Mouse (Mus musculus): ENCODE data around the gene Acod1. TPM values are rescaled to one million over a fixed set of nuclear protein-coding genes. Genes with fewer than 3 reads are reported as not detected.

Acod1 gene
- total and polyA plus RNA-seq, 2 experiments, result 0.07 to 0.09 TPM

DNA sequence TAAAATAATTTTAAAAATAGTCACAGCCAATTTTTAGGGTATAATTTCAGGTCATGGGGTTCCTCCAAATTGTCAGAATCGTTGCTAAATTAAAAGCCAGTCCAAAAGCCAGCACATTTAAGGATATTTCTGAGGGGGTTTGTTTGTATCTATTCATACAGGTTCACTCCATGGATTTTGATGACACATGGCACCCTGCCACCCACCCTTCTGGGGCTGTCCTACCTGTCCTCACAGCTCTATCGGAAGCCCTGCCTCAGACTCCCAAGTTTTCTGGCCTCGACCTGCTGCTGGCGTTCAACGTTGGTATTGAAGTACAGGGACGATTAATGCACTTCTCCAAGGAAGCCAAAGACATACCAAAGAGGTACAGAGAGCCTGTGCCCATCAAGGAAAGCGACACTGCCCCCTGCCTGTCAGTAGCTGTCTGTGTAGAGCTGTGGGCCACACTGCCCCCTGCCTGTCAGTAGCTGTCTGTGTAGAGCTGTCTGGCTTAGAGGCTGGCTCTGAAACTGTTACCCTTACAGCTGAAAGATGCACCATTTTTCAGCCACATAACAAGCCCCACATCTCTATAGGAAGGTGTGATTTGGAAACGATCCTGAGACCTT lies 4.5 kb downstream of the Acod1 start:
- H3K27me3 ChIP-seq (ENCODE audit: control insufficient read depth, insufficient read depth, low read length), result no peaks in the 10 kb centered on the region
- DNase-seq (ENCODE audit: extremely low read depth, low read depth, low spot score), result peak; percentile 48
- 36% methylated on average over 8 of the region's 8 CpGs for WGBS
- H3K36me3 ChIP-seq (ENCODE audit: control insufficient read depth, insufficient read depth, low read length), result no peaks in the 10 kb centered on the region
- H3K9ac ChIP-seq (ENCODE audit: low read depth, low read length), result no peak overlapping the region
- H3K27ac ChIP-seq (replicated peaks; ENCODE audit: insufficient read depth, low read depth, low read length), result no peak overlapping the region
- H3K79me2 ChIP-seq (ENCODE audit: control insufficient read depth, insufficient read depth, low read length), result no peaks in the 10 kb centered on the region
- H3K4me3 ChIP-seq (ENCODE audit: insufficient read depth, low read depth, low read length), result no peak overlapping the region; the same call in 1 of the 2 replicates
- peak; percentile 100 for TF ChIP-seq CTCF (IDR thresholded peaks at IDR 0.05; ENCODE audit: low read depth, low read length)
- no peak for TF ChIP-seq POLR2A (IDR thresholded peaks at IDR 0.05; ENCODE audit: extremely low read depth, insufficient read depth, low read length)
- H3K4me1 ChIP-seq (ENCODE audit: control insufficient read depth, insufficient read depth, low read length), result no peaks in the 10 kb centered on the region

DNA sequence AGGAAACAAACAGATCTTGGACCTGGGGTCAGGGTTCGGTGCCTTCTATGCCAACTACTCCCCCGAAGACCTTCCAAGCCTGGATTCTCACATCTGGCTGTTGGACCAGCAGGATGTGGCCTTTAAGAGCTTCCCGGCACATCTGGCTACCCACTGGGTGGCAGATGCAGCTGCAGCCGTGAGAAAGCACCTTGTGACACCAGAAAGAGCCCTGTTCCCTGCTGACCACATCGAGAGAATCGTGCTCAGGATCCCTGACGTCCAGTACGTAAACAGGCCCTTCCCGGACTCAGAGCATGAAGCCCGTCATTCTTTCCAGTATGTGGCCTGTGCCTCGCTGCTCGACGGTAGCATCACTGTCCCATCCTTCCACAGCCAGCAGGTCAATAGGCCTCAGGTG lies 8.0 kb downstream of the Acod1 start:
- no peaks in the 10 kb centered on the region for H3K36me3 ChIP-seq (ENCODE audit: control insufficient read depth, insufficient read depth, low read length)
- no peaks in the 10 kb centered on the region for H3K27me3 ChIP-seq (ENCODE audit: control insufficient read depth, insufficient read depth, low read length)
- no peak overlapping the region for H3K9ac ChIP-seq (ENCODE audit: low read depth, low read length)
- no peak overlapping the region for H3K27ac ChIP-seq (replicated peaks; ENCODE audit: insufficient read depth, low read depth, low read length)
- WGBS, result 77% methylated on average over 13 of the region's 13 CpGs
- H3K79me2 ChIP-seq (ENCODE audit: control insufficient read depth, insufficient read depth, low read length), result no peaks in the 10 kb centered on the region
- no peaks in the 10 kb centered on the region for H3K4me1 ChIP-seq (ENCODE audit: control insufficient read depth, insufficient read depth, low read length)
- no peak overlapping the region for H3K4me3 ChIP-seq (ENCODE audit: insufficient read depth, low read depth, low read length)
- DNase-seq (ENCODE audit: extremely low read depth, low read depth, low spot score), result no peak
- TF ChIP-seq POLR2A (IDR thresholded peaks at IDR 0.05; ENCODE audit: extremely low read depth, insufficient read depth, low read length) (no peak), CTCF (IDR thresholded peaks at IDR 0.05; ENCODE audit: low read depth, low read length) (no peak)

DNA sequence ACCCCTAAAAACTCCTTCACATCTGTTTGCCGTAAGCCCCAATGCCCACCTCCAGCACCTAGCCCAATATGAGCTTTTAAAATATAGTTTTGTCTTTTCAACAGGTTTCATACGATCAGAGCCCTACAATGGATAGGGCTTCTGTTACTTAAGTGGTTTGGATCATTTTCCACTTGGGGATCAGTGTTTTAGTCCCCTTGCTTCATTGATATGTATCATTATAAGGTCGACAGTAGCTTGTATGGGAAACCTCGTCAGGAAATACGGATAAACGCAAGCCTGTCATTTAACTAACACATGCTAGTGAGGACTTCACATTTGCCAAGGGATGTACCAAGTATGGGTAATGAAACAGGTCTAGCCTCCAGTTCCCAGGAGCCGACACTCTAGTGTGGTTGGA lies 9.8 kb downstream of the Acod1 start:
- Histone ChIP-seq H3K9ac (ENCODE audit: low read depth, low read length) (no peak overlapping the region), H3K36me3 (ENCODE audit: control insufficient read depth, insufficient read depth, low read length) (no peaks in the 10 kb centered on the region), H3K4me3 (ENCODE audit: insufficient read depth, low read depth, low read length) (no peak overlapping the region), H3K79me2 (ENCODE audit: control insufficient read depth, insufficient read depth, low read length) (no peaks in the 10 kb centered on the region), H3K4me1 (ENCODE audit: control insufficient read depth, insufficient read depth, low read length) (no peaks in the 10 kb centered on the region), H3K27ac (replicated peaks; ENCODE audit: insufficient read depth, low read depth, low read length) (no peak overlapping the region), H3K27me3 (ENCODE audit: control insufficient read depth, insufficient read depth, low read length) (no peaks in the 10 kb centered on the region)
- no peak for DNase-seq (ENCODE audit: extremely low read depth, low read depth, low spot score)
- whole genome bisulfite sequencing, result 86% methylated on average over 7 of the region's 7 CpGs
- no peak for TF ChIP-seq CTCF (IDR thresholded peaks at IDR 0.05; ENCODE audit: low read depth, low read length)
- TF ChIP-seq POLR2A (IDR thresholded peaks at IDR 0.05; ENCODE audit: extremely low read depth, insufficient read depth, low read length), result no peak

DNA sequence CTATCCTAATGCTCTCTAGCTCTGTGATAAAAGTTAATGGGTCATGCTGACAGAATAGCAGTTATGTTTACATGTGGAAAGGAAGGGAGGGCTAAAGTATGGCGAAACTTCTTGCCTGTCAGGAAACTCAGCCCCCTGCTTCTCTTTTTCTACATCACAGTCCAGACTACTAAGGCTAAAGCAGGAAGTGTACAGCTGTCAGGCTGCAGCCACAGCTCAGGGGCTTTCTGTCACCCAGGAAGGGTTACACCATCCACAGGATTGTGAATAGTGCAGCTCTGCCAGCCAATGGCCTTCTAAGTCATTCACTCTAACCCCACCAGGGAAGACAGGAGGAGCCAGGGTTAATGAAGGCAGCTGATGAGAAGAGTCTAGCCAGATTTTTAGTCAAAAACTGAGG lies 12.2 kb downstream of the Acod1 start:
- 55% methylated on average over 1 of the region's 1 CpGs for WGBS
- Histone ChIP-seq H3K4me1 (ENCODE audit: control insufficient read depth, insufficient read depth, low read length) (no peaks in the 10 kb centered on the region), H3K9ac (ENCODE audit: low read depth, low read length) (no peak overlapping the region), H3K4me3 (ENCODE audit: insufficient read depth, low read depth, low read length) (no peak overlapping the region), H3K79me2 (ENCODE audit: control insufficient read depth, insufficient read depth, low read length) (no peaks in the 10 kb centered on the region), H3K27me3 (ENCODE audit: control insufficient read depth, insufficient read depth, low read length) (no peaks in the 10 kb centered on the region), H3K36me3 (ENCODE audit: control insufficient read depth, insufficient read depth, low read length) (no peaks in the 10 kb centered on the region), H3K27ac (replicated peaks; ENCODE audit: insufficient read depth, low read depth, low read length) (no peak overlapping the region)
- peak; percentile 24 for DNase-seq (ENCODE audit: extremely low read depth, low read depth, low spot score)
- no peak for TF ChIP-seq CTCF (IDR thresholded peaks at IDR 0.05; ENCODE audit: low read depth, low read length)
- TF ChIP-seq POLR2A (IDR thresholded peaks at IDR 0.05; ENCODE audit: extremely low read depth, insufficient read depth, low read length), result no peak

GRCm38 (mm10) chr14:103059495-103059894 lies 12.7 kb downstream of the Acod1 start:
- Histone ChIP-seq H3K4me3 (ENCODE audit: insufficient read depth, low read depth, low read length) (no peak overlapping the region), H3K36me3 (ENCODE audit: control insufficient read depth, insufficient read depth, low read length) (no peaks in the 10 kb centered on the region), H3K27me3 (ENCODE audit: control insufficient read depth, insufficient read depth, low read length) (no peaks in the 10 kb centered on the region), H3K9ac (ENCODE audit: low read depth, low read length) (no peak overlapping the region), H3K4me1 (ENCODE audit: control insufficient read depth, insufficient read depth, low read length) (no peaks in the 10 kb centered on the region), H3K27ac (replicated peaks; ENCODE audit: insufficient read depth, low read depth, low read length) (no peak overlapping the region), H3K79me2 (ENCODE audit: control insufficient read depth, insufficient read depth, low read length) (no peaks in the 10 kb centered on the region)
- TF ChIP-seq CTCF (IDR thresholded peaks at IDR 0.05; ENCODE audit: low read depth, low read length), result no peak
- no peak for TF ChIP-seq POLR2A (IDR thresholded peaks at IDR 0.05; ENCODE audit: extremely low read depth, insufficient read depth, low read length)
- DNase-seq (ENCODE audit: extremely low read depth, low read depth, low spot score), result no peak
- WGBS, result 75% methylated on average over 10 of the region's 10 CpGs

DNA sequence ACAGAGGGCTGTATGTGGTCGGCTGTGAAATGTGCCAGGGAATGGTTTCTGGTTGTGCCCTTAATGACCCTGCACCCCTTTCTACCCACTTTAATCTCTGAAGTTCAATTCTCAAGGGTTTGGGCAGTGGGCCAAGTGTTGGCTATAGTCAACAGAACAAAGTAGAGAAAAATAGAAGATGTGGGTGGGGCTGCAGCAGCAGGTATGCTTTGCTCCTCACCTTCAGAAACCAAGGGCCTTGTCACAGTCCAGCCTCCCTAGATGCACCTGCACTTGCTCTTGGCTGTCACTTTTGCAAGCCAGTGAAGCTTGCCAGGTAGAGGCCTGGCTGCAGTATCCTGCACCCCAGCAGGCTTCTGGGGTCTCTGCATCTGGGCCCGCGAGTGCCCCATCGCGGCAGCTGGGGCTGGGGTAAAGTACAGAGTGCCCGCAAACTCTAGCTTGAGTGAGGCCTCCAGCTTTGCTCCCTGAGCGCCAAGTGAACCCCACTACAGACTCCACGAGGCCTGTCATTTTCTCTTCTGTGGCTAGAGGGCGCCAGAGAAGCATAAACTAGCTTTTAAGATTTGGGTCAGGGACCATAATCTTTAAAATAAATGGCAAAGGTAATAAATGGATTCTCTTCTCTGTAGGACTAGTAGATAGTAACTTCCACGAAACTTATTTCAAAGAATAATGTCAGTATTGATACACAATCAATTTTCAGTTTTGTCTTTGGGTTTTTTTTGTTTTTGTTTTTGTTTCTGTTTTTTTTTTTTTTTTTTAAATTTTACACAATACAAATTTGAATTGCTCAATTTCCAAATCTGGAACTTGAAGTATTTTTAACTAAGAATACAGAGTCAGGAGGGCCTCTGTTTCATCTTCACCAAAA lies 18.8 kb downstream of the Acod1 start:
- Histone ChIP-seq H3K27me3 (ENCODE audit: control insufficient read depth, insufficient read depth, low read length) (no peaks in the 10 kb centered on the region), H3K79me2 (ENCODE audit: control insufficient read depth, insufficient read depth, low read length) (no peaks in the 10 kb centered on the region), H3K9ac (ENCODE audit: low read depth, low read length) (no peak overlapping the region), H3K4me1 (ENCODE audit: control insufficient read depth, insufficient read depth, low read length) (peaks cover 4% of the 10 kb centered on the region), H3K27ac (replicated peaks; ENCODE audit: insufficient read depth, low read depth, low read length) (no peak overlapping the region), H3K4me3 (ENCODE audit: insufficient read depth, low read depth, low read length) (no peak overlapping the region), H3K36me3 (ENCODE audit: control insufficient read depth, insufficient read depth, low read length) (no peaks in the 10 kb centered on the region)
- 3% methylated on average over 10 of the region's 10 CpGs for WGBS
- peak; percentile 65 for TF ChIP-seq CTCF (IDR thresholded peaks at IDR 0.05; ENCODE audit: low read depth, low read length)
- no peak for TF ChIP-seq POLR2A (IDR thresholded peaks at IDR 0.05; ENCODE audit: extremely low read depth, insufficient read depth, low read length)
- peak; percentile 44 for DNase-seq (ENCODE audit: extremely low read depth, low read depth, low spot score)

Measured in liver, adult 2 months (tissue).